Mouse (Mus musculus): ENCODE data around the gene Slc35a1. TPM values are rescaled to one million over a fixed set of nuclear protein-coding genes. Genes with fewer than 3 reads are reported as not detected.

Gene Slc35a1
- 37.0 and 55.9 TPM in 2 replicates for polyA plus RNA-seq (2015; fragmentation: Nextera tagmentation; extraction: Ambion mirVana)

GRCm38 (mm10) chr4:34686874-34687567 is at the start of gene Slc35a1:
Slc35a1 (minus strand) TSS chr4:34687438.

GRCm38 (mm10) chr4:34729851-34730341 is 42.7 kb upstream of the Slc35a1 start, which contains the start of gene Cfap206:
Cfap206 (minus strand) TSS chr4:34730206.

DNA sequence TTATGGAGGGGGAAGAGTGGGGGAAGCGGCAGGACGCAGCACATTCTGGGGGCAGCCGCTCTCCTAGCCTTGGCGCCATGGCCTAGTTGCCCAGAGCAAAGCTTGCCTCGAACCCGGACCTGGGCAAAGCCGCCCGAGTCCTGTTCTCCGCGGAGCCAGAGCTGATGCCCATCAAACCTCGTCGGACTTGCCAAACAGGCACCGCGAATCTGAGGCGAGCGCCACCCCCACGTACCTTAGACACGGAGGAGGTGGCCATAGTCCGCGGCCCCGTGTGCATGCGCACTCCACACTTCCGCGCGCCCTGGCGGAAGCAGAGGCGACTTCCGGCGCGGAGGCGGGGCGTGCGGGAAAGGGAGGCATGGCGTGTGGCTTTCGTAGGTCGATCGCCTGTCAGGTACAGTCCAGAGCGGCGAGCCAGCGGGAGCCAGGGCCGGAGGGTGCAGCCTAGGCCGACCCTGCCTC is 72.6 kb downstream of the Slc35a1 start, which contains the start of the genes Orc3 and Rars2:
Orc3 (minus strand) TSS at position 315 of the 465 bp plus-strand sequence.
Rars2 (plus strand) TSS at position 328 of the 465 bp plus-strand sequence.

Other genes with a start within 250 kb of the Slc35a1 start
- 61.0 and 61.1 TPM in 2 replicates for gene Akirin2, start 136.5 kb downstream of the Slc35a1 start, polyA plus RNA-seq (2015; fragmentation: Nextera tagmentation; extraction: Ambion mirVana)
- 46.1 and 67.5 TPM in 2 replicates for gene Orc3, start 72.5 kb downstream of the Slc35a1 start, polyA plus RNA-seq (2015; fragmentation: Nextera tagmentation; extraction: Ambion mirVana)
- gene Rars2, start 72.5 kb downstream of the Slc35a1 start, polyA plus RNA-seq (2015; fragmentation: Nextera tagmentation; extraction: Ambion mirVana), result 43.5 and 59.2 TPM in 2 replicates
- gene Cfap206, start 42.8 kb upstream of the Slc35a1 start, polyA plus RNA-seq (2015; fragmentation: Nextera tagmentation; extraction: Ambion mirVana), result 0.29 and 0.98 TPM in 2 replicates
- not detected in 2 replicates for gene Gm136, start 68.8 kb upstream of the Slc35a1 start, polyA plus RNA-seq (2015; fragmentation: Nextera tagmentation; extraction: Ambion mirVana)
- gene Smim8, start 91.0 kb upstream of the Slc35a1 start, polyA plus RNA-seq (2015; fragmentation: Nextera tagmentation; extraction: Ambion mirVana), result 66.5 and 68.4 TPM in 2 replicates
- 8.3 and 9.7 TPM in 2 replicates for gene Zfp292, start 195.5 kb upstream of the Slc35a1 start, polyA plus RNA-seq (2015; fragmentation: Nextera tagmentation; extraction: Ambion mirVana)
- not detected in 2 replicates for gene Cga, start 206.3 kb upstream of the Slc35a1 start, polyA plus RNA-seq (2015; fragmentation: Nextera tagmentation; extraction: Ambion mirVana)

Measured in adrenal gland, postnatal 0 days (tissue).